Mouse (Mus musculus): ENCODE results near the gene Plekha6. TPM values are rescaled to one million over a fixed set of nuclear protein-coding genes. Genes with fewer than 3 reads are reported as not detected.

Gene Plekha6
- polyA plus RNA-seq, 1 experiment = 2.6 TPM

GRCm38 (mm10) chr1:133219106-133219505 lies 55.1 kb downstream of the Plekha6 start:
- Histone ChIP-seq H3K27ac (ENCODE audit: insufficient read depth, low read length) (no peak overlapping the region), H3K4me1 (ENCODE audit: control insufficient read depth, insufficient read depth, low read length) (no peaks in the 10 kb centered on the region), H3K4me3 (ENCODE audit: insufficient read depth, low read length) (no peak overlapping the region)
- TF ChIP-seq CTCF (IDR thresholded peaks at IDR 0.05; ENCODE audit: borderline replicate concordance, insufficient read depth, low read length) (no peak), POLR2A (IDR thresholded peaks at IDR 0.05; ENCODE audit: low read depth, low read length) (no peak)

GRCm38 (mm10) chr1:133221459-133221858 lies 57.4 kb downstream of the Plekha6 start:
- Histone ChIP-seq H3K27ac (ENCODE audit: insufficient read depth, low read length) (no peak overlapping the region), H3K4me3 (ENCODE audit: insufficient read depth, low read length) (no peak overlapping the region), H3K4me1 (ENCODE audit: control insufficient read depth, insufficient read depth, low read length) (no peaks in the 10 kb centered on the region)
- no peak for TF ChIP-seq CTCF (IDR thresholded peaks at IDR 0.05; ENCODE audit: borderline replicate concordance, insufficient read depth, low read length)
- no peak for TF ChIP-seq POLR2A (IDR thresholded peaks at IDR 0.05; ENCODE audit: low read depth, low read length)

- Histone ChIP-seq H3K4me1 (ENCODE audit: control insufficient read depth, insufficient read depth, low read length) (peaks cover 4% of the 10 kb centered on the region; the same call in 1 of the 2 replicates), H3K4me3 (ENCODE audit: insufficient read depth, low read length) (no peak overlapping the region), H3K27ac (ENCODE audit: insufficient read depth, low read length) (no peak overlapping the region)
- TF ChIP-seq CTCF (IDR thresholded peaks at IDR 0.05; ENCODE audit: borderline replicate concordance, insufficient read depth, low read length) (no peak), POLR2A (IDR thresholded peaks at IDR 0.05; ENCODE audit: low read depth, low read length) (no peak)
These were observed 58.5 kb downstream of the Plekha6 start for GRCm38 (mm10) chr1:133222445-133222995.

GRCm38 (mm10) chr1:133224674-133225073 lies 60.7 kb downstream of the Plekha6 start:
- peaks cover 6% of the 10 kb centered on the region; the same call in 1 of the 2 replicates for H3K4me1 ChIP-seq (ENCODE audit: control insufficient read depth, insufficient read depth, low read length)
- H3K27ac ChIP-seq (ENCODE audit: insufficient read depth, low read length) = no peak overlapping the region
- no peak for TF ChIP-seq CTCF (IDR thresholded peaks at IDR 0.05; ENCODE audit: borderline replicate concordance, insufficient read depth, low read length)
- no peak for TF ChIP-seq POLR2A (IDR thresholded peaks at IDR 0.05; ENCODE audit: low read depth, low read length)
- no peak overlapping the region for H3K4me3 ChIP-seq (ENCODE audit: insufficient read depth, low read length)

- Histone ChIP-seq H3K4me3 (ENCODE audit: insufficient read depth, low read length) (no peak overlapping the region), H3K4me1 (ENCODE audit: control insufficient read depth, insufficient read depth, low read length) (peaks cover 6% of the 10 kb centered on the region; the same call in 1 of the 2 replicates), H3K27ac (ENCODE audit: insufficient read depth, low read length) (no peak overlapping the region)
- no peak for TF ChIP-seq CTCF (IDR thresholded peaks at IDR 0.05; ENCODE audit: borderline replicate concordance, insufficient read depth, low read length)
- no peak for TF ChIP-seq POLR2A (IDR thresholded peaks at IDR 0.05; ENCODE audit: low read depth, low read length)
These were observed 61.1 kb downstream of the Plekha6 start for GRCm38 (mm10) chr1:133225137-133225536.

- Histone ChIP-seq H3K4me1 (ENCODE audit: control insufficient read depth, insufficient read depth, low read length) (peaks cover 6% of the 10 kb centered on the region; the same call in 1 of the 2 replicates), H3K4me3 (ENCODE audit: insufficient read depth, low read length) (no peak overlapping the region), H3K27ac (ENCODE audit: insufficient read depth, low read length) (no peak overlapping the region)
- no peak for TF ChIP-seq POLR2A (IDR thresholded peaks at IDR 0.05; ENCODE audit: low read depth, low read length)
- no peak for TF ChIP-seq CTCF (IDR thresholded peaks at IDR 0.05; ENCODE audit: borderline replicate concordance, insufficient read depth, low read length)
These were observed 61.6 kb downstream of the Plekha6 start for GRCm38 (mm10) chr1:133225561-133225960.

- Histone ChIP-seq H3K4me1 (ENCODE audit: control insufficient read depth, insufficient read depth, low read length) (peaks cover 6% of the 10 kb centered on the region; the same call in 1 of the 2 replicates), H3K4me3 (ENCODE audit: insufficient read depth, low read length) (no peak overlapping the region), H3K27ac (ENCODE audit: insufficient read depth, low read length) (peak overlapping the region; percentile 14; the same call in 1 of the 2 replicates)
- TF ChIP-seq POLR2A (IDR thresholded peaks at IDR 0.05; ENCODE audit: low read depth, low read length) (no peak), CTCF (IDR thresholded peaks at IDR 0.05; ENCODE audit: borderline replicate concordance, insufficient read depth, low read length) (peak; percentile 47; the same call in 1 of the 2 replicates)
These were observed 62.1 kb downstream of the Plekha6 start for GRCm38 (mm10) chr1:133225963-133226660.

GRCm38 (mm10) chr1:133226928-133227327 lies 62.9 kb downstream of the Plekha6 start:
- Histone ChIP-seq H3K4me1 (ENCODE audit: control insufficient read depth, insufficient read depth, low read length) (peaks cover 6% of the 10 kb centered on the region; the same call in 1 of the 2 replicates), H3K27ac (ENCODE audit: insufficient read depth, low read length) (peak overlapping the region; percentile 20), H3K4me3 (ENCODE audit: insufficient read depth, low read length) (no peak overlapping the region)
- no peak for TF ChIP-seq CTCF (IDR thresholded peaks at IDR 0.05; ENCODE audit: borderline replicate concordance, insufficient read depth, low read length)
- no peak for TF ChIP-seq POLR2A (IDR thresholded peaks at IDR 0.05; ENCODE audit: low read depth, low read length)

GRCm38 (mm10) chr1:133227378-133227777 lies 63.4 kb downstream of the Plekha6 start:
- Histone ChIP-seq H3K4me1 (ENCODE audit: control insufficient read depth, insufficient read depth, low read length) (peaks cover 6% of the 10 kb centered on the region; the same call in 1 of the 2 replicates), H3K4me3 (ENCODE audit: insufficient read depth, low read length) (no peak overlapping the region), H3K27ac (ENCODE audit: insufficient read depth, low read length) (peak overlapping the region; percentile 20)
- TF ChIP-seq POLR2A (IDR thresholded peaks at IDR 0.05; ENCODE audit: low read depth, low read length) (no peak), CTCF (IDR thresholded peaks at IDR 0.05; ENCODE audit: borderline replicate concordance, insufficient read depth, low read length) (no peak)

All from embryonic fibroblast, embryonic 13.5 days (primary cell).